18 mouse cellular contexts compared by ENCODE assay signal in genomic region chr5:113539858-113540257, GRCm38 (mm10). TPM values are rescaled to one million over a fixed set of nuclear protein-coding genes. Genes with fewer than 3 reads are reported as not detected.
DNase-seq lines count a peak whose midpoint lies in the region.
"Had no signal": no experiment of that assay in that cellular context is flagged by ENCODE, and none has a peak within 500 bp of the region (broad histone marks: within the 10 kb centered on the region; RNA-seq: fewer than 3 reads in every experiment).

No protein-coding gene starts in this region.

- peak; percentile 20 to 49 for DNase-seq in frontal cortex, adult 2 months (ENCODE audit: extremely low spot score in 1 of 2, low spot score in 1 of 2)
- no peak for DNase-seq in frontal cortex, postnatal 36 days (ENCODE audit: low spot score in 2 of 2)
- DNase-seq in right cerebral cortex, postnatal 10 days (ENCODE audit: low spot score in 2 of 2), result peak; percentile 56 to 64
- DNase-seq in right cerebral cortex, postnatal 4 days, result no peak
- DNase-seq in brain, adult 2 months (ENCODE audit: low read depth, low spot score), result peak; percentile 66
- DNase-seq in testis, postnatal 10 days (ENCODE audit: low spot score), result no peak
- no peak for DNase-seq in MN1 (ENCODE audit: low spot score)
- DNase-seq: adrenal gland, postnatal 25 days; forebrain, postnatal 0 days; gastrocnemius, adult 2 months; heart, adult 2 months; heart, postnatal 4 days; kidney, adult 9 months; layer of hippocampus, postnatal 36 days; liver, embryonic 13.5 days; lung, adult 18-20 months; midbrain, embryonic 14.5 days had no signal

RNA-seq across cellular contexts. Expression of gene Wscd2, which starts 49.7 kb away (rescaled TPM):
- 26.6 and 33.3 TPM in 2 replicates for polyA plus RNA-seq in frontal cortex, adult 2 months (2012; rRNA removed)
- polyA plus RNA-seq: macrophage had no signal

Comparison
In these comparisons a context has a peak if more than half of its experiments do, and no peak if none do; other contexts are left out.
1. DNase-seq: peak in frontal cortex, adult 2 months (2 of 2), right cerebral cortex, postnatal 10 days (2 of 2) and brain, adult 2 months (single experiment); none in frontal cortex, postnatal 36 days (0 of 2), right cerebral cortex, postnatal 4 days (single experiment), testis, postnatal 10 days (single experiment) and MN1 (single experiment).